Comparison of ENCODE assay signal across 11 mouse cellular contexts in the genomic region with DNA sequence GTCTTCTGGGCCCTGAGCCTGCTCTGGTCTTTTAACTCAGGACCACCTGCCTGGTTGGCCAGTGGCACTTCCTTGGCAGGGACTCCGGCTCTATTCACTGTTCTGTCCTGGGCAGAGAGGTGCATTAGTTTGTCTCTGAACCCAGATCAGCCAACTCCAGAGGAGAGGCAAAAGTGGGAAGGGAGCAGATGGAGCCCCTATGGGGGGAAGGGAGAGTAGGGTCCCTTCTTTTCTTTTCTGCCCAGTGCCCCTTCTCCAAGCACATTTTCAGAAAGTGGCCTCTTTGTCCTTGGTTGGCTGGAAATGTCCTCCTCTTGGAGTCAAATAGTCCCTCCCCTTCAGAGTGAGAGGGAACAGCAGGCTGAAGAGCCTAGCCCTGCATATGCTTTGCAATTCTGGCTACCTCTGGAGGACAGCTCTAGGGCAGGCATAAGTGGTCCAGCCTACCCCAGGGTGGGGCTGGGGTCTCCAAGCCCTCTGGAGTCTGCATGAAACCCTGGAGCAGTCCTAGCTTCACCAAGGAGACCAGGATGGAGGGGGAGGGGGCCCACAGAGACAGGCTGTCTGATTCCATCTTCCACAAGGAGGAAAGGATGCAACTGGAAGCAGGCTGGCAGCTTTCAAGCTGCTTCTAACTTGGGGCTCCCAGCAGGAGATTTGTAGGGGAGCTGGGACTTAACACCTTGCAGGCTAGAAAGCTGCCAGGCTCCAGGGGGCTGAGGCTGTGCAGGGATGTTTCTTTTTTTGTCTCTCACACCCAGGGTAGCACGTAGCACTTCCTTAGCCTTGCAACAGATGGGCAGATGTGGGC. TPM values are rescaled to one million over a fixed set of nuclear protein-coding genes. Genes with fewer than 3 reads are reported as not detected.
A peak's percentile ranks its signal among the peaks of the same experiment; 100 is the strongest.
DNase-seq lines count a peak whose midpoint lies in the region; ATAC-seq and TF ChIP-seq lines count a peak whose summit lies in the region.
"Had no signal": no experiment of that assay in that cellular context is flagged by ENCODE, and none has a peak within 500 bp of the region (broad histone marks: within the 10 kb centered on the region; RNA-seq: fewer than 3 reads in every experiment).

No protein-coding gene starts in this region.

- TF ChIP-seq CTCF in gastrocnemius, adult 2 months (IDR thresholded peaks at IDR 0.05) = no peak

- ATAC-seq in hindbrain, embryonic 15.5 days (ENCODE audit: low FRiP score, low read depth) = peak; percentile 94
- peak; percentile 59; the same call in 1 of the 2 replicates for ATAC-seq in midbrain, embryonic 11.5 days (ENCODE audit: low FRiP score)
- no peak for ATAC-seq in megakaryocyte-erythroid progenitor cell, adult 5-6 weeks (replicated peaks; ENCODE audit: low FRiP score, low TSS enrichment, poor library complexity, severe bottlenecking)
- no peak for ATAC-seq in erythroblast, adult 5-6 weeks (replicated peaks; ENCODE audit: low FRiP score, poor library complexity, severe bottlenecking)

- H3K9me3 ChIP-seq in hindbrain, embryonic 15.5 days = no peaks in the 10 kb centered on the region
- H3K9me3 ChIP-seq in midbrain, embryonic 11.5 days (ENCODE audit: control insufficient read depth, low read length) = no peaks in the 10 kb centered on the region

- intact Hi-C loops in gastrocnemius, adult 2 months (cut with DNase I) = loop anchor here (10.0 kb wide), 1 partner anchor 416 kb away; no protein-coding TSS in a partner anchor

- H3K36me3 ChIP-seq in hindbrain, embryonic 15.5 days = no peaks in the 10 kb centered on the region
- H3K36me3 ChIP-seq in midbrain, embryonic 11.5 days (ENCODE audit: control insufficient read depth, insufficient read depth, low read length) = no peaks in the 10 kb centered on the region

- H3K4me3 ChIP-seq in hindbrain, embryonic 15.5 days = no peak overlapping the region
- H3K4me3 ChIP-seq in midbrain, embryonic 11.5 days (ENCODE audit: low read depth, low read length) = no peak overlapping the region
- H3K4me3 ChIP-seq in gastrocnemius, adult 2 months = no peak overlapping the region

- no peak overlapping the region for H3K9ac ChIP-seq in hindbrain, embryonic 15.5 days
- no peak overlapping the region for H3K9ac ChIP-seq in midbrain, embryonic 11.5 days (ENCODE audit: low read length)
- H3K9ac ChIP-seq: liver, embryonic 14.5 days had no signal

- H3K27ac ChIP-seq in hindbrain, embryonic 15.5 days (replicated peaks) = peak overlapping the region; percentile 72
- no peak overlapping the region for H3K27ac ChIP-seq in midbrain, embryonic 11.5 days (ENCODE audit: low read depth, low read length)
- H3K27ac ChIP-seq in gastrocnemius, adult 2 months = no peak overlapping the region
- H3K27ac ChIP-seq: liver, embryonic 14.5 days had no signal

- peak; percentile 93 for DNase-seq in brain, adult 2 months (ENCODE audit: low read depth, low spot score)
- peak; percentile 50 to 55 for DNase-seq in cerebellum, postnatal 14 days
- peak; percentile 84 for DNase-seq in midbrain, embryonic 11.5 days (ENCODE audit: low spot score, missing footprints)
- no peak for DNase-seq in lung, postnatal 4 days
- DNase-seq in gastrocnemius, adult 2 months = no peak
- DNase-seq: heart, postnatal 10 days had no signal

- 30% methylated on average over 2 of the region's 2 CpGs for WGBS in hindbrain, embryonic 15.5 days
- WGBS in midbrain, embryonic 11.5 days = 46% methylated on average over 2 of the region's 2 CpGs

- no peak overlapping the region for H3K4me2 ChIP-seq in hindbrain, embryonic 15.5 days
- no peak overlapping the region for H3K4me2 ChIP-seq in midbrain, embryonic 11.5 days

- no peaks in the 10 kb centered on the region for H3K27me3 ChIP-seq in hindbrain, embryonic 15.5 days
- H3K27me3 ChIP-seq in midbrain, embryonic 11.5 days (ENCODE audit: control insufficient read depth, insufficient read depth, low read length) = no peaks in the 10 kb centered on the region

- H3K4me1 ChIP-seq in hindbrain, embryonic 15.5 days (replicated peaks) = peaks cover 13% of the 10 kb centered on the region
- H3K4me1 ChIP-seq in midbrain, embryonic 11.5 days (ENCODE audit: control insufficient read depth, insufficient read depth, low read length) = peaks cover 2% of the 10 kb centered on the region; the same call in 1 of the 2 replicates

RNA-seq across cellular contexts. Expression of a gene that starts 49.3 kb away (rescaled TPM):
- 8.2 and 9.7 TPM in 2 replicates for polyA plus RNA-seq in hindbrain, embryonic 15.5 days (2015; fragmentation: Nextera tagmentation; extraction: Ambion mirVana)
- polyA plus RNA-seq in midbrain, embryonic 11.5 days (2014; fragmentation: Nextera tagmentation; extraction: Ambion mirVana) = 1.8 and 1.9 TPM in 2 replicates
- not detected in 2 replicates for total RNA-seq in megakaryocyte-erythroid progenitor cell, adult 5-6 weeks (2014; fragmentation: Nextera tagmentation)
- not detected in 2 replicates for total RNA-seq in megakaryocyte-erythroid progenitor cell, adult 5-6 weeks (2017)
- 1 to 10 TPM; 3.3 to 7.4 TPM for total RNA-seq in gastrocnemius, adult 2 months (2021)
- not detected in 2 replicates for total RNA-seq in erythroblast, adult 5-6 weeks (2015; ENCODE audit: low replicate concordance)
- not detected in 2 replicates for total RNA-seq in erythroblast, adult 5-6 weeks (2017; ENCODE audit: low replicate concordance)
- total RNA-seq: common myeloid progenitor, adult 5-6 weeks had no signal

RNA-seq across cellular contexts. Expression of a gene that starts 59.3 kb away (rescaled TPM):
- 18.6 and 19.1 TPM in 2 replicates for polyA plus RNA-seq in hindbrain, embryonic 15.5 days (2015; fragmentation: Nextera tagmentation; extraction: Ambion mirVana)
- 15.7 and 16.0 TPM in 2 replicates for polyA plus RNA-seq in midbrain, embryonic 11.5 days (2014; fragmentation: Nextera tagmentation; extraction: Ambion mirVana)
- total RNA-seq in megakaryocyte-erythroid progenitor cell, adult 5-6 weeks (2014; fragmentation: Nextera tagmentation) = not detected in 2 replicates
- not detected in 2 replicates for total RNA-seq in megakaryocyte-erythroid progenitor cell, adult 5-6 weeks (2017)
- total RNA-seq in gastrocnemius, adult 2 months (2021) = under 1 TPM; 0.14 to 0.36 TPM
- not detected in 2 replicates for total RNA-seq in erythroblast, adult 5-6 weeks (2015; ENCODE audit: low replicate concordance)
- not detected in 2 replicates for total RNA-seq in erythroblast, adult 5-6 weeks (2017; ENCODE audit: low replicate concordance)
- total RNA-seq: common myeloid progenitor, adult 5-6 weeks had no signal

Comparison
In these comparisons a context has a peak if more than half of its experiments do, and no peak if none do; other contexts are left out.
1. DNase-seq: peak in brain, adult 2 months (single experiment), cerebellum, postnatal 14 days (2 of 2) and midbrain, embryonic 11.5 days (single experiment); none in lung, postnatal 4 days (0 of 2) and gastrocnemius, adult 2 months (single experiment).
2. ATAC-seq: peak in hindbrain, embryonic 15.5 days (single experiment) and midbrain, embryonic 11.5 days (single experiment); none in megakaryocyte-erythroid progenitor cell, adult 5-6 weeks (single experiment) and erythroblast, adult 5-6 weeks (single experiment).
3. RNA of a gene that starts 49.3 kb away (total RNA-seq): 3.3 to 7.4 TPM in gastrocnemius, adult 2 months; not detected in megakaryocyte-erythroid progenitor cell, adult 5-6 weeks and not detected in erythroblast, adult 5-6 weeks; every median in the first group is over 4 times any median in the second.